In the genomic region with DNA sequence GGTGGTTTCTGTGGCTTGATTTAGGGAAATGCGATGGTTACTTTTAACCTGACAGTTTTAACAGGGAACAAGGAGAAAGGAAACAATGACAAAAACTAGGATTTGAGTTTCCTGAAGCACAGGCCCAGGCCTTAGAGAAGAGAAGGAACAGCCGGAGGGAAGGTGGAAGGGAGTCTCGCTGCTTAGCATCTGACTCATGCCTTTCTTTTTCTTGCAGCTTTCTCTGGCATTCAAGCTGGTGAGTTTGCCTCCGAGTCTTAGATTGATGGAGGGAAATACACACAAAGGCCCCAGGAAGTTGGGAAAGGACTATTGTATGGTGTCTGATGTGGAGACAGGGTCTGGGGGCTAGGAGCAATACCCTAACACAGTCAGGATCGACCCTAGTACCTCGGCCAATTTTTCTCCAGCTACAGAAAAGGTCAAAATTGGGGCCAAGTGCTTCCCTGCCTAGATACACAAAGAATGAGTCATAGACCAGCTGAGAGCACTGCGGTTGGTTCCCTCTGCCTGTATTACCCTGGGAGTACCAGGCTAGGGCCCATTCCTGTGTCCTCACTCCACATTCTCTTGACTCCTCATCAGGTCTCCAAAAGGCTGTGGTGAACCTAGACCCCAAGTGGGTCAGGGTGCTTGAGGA, we compare ENCODE assay signal across 1 mouse cellular context.
TF ChIP-seq lines count a peak whose summit lies in the region.

No protein-coding gene starts in this region.

TF ChIP-seq in CH12.LX, 34 proteins besides CTCF, POLR2A, EP300 and RAD21:
- TF ChIP-seq JUND (conservative IDR thresholded peaks at IDR 0.05; ENCODE audit: low read depth, low read length) (no peak), USF2 (conservative IDR thresholded peaks at IDR 0.05; ENCODE audit: low read depth, low read length) (no peak), ZMIZ1 (IDR thresholded peaks at IDR 0.05; ENCODE audit: low read depth, low read length) (0 out of 2 replicates have a peak, but pooled peaks have one; percentile 11), ETS1 (conservative IDR thresholded peaks at IDR 0.05; ENCODE audit: low read depth, low read length) (0 out of 2 replicates have a peak, but pooled peaks have one; percentile 38), PAX5 (IDR thresholded peaks at IDR 0.05; ENCODE audit: low read length) (no peak), IRF4 (IDR thresholded peaks at IDR 0.05; ENCODE audit: low read depth, low read length) (no peak)
